Mouse (Mus musculus): Measurements from ENCODE around the gene Klhl6. TPM values are rescaled to one million over a fixed set of nuclear protein-coding genes. Genes with fewer than 3 reads are reported as not detected.

The Klhl6 gene
- polyA plus RNA-seq, 1 experiment from 2014 or later = 20.7 TPM

DNA sequence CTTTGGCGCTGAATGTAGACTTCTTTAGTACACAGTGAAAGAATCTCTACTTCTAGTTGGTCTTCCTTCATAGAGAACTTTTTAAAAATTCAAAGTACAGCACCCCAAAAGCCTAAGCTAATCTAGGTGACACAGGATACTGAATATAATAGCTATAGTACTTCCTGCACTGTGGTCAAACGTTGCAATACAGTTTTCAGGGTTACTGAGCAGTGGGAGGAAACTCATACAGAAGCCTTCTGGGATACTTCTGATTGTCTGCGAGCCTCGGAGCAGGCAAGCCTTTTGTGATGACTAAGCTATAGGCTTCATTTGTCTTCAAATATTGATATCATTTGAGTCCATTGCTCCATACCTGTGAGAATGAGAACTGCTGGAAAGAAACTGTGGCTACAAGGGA, 7.4 kb downstream of the Klhl6 start:
- H3K4me3 ChIP-seq (ENCODE audit: low read length) = no peak overlapping the region
- H3K36me3 ChIP-seq (ENCODE audit: insufficient read depth, low read length) = no peaks in the 10 kb centered on the region
- 78% methylated on average over 4 of the region's 4 CpGs for WGBS
- H3K9me3 ChIP-seq (ENCODE audit: low read length) = no peaks in the 10 kb centered on the region
- H3K9ac ChIP-seq (replicated peaks; ENCODE audit: low read length) = no peak overlapping the region
- H3K4me1 ChIP-seq (ENCODE audit: insufficient read depth, low read length) = 0 out of 2 replicates have a peak, but pooled peaks cover 6% of the 10 kb centered on the region
- no peak overlapping the region for H3K4me2 ChIP-seq (replicated peaks; ENCODE audit: low read depth, low read length)
- H3K27me3 ChIP-seq (ENCODE audit: insufficient read depth, low read length) = no peaks in the 10 kb centered on the region
- no peak for ATAC-seq (ENCODE audit: low FRiP score, low TSS enrichment)
- no peak overlapping the region for H3K27ac ChIP-seq (ENCODE audit: low read length)

DNA sequence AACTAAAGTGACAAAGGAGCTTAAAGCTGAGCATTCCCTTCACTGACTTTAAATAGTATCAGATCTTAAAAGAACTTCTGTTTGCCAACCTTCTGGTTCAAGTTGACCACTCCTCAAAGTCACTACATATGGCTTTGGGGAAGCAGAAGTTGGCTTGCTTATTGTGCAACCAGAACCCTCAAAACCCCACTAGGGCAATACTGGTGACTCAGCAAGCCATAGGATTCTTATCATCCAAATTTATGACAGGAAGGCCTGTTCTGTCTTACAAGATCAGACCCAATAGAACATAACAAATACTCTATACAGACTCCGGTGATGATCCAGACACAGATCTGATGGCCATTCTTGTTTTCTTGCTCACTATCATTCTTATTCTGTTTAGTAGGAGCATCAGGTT, 9.4 kb downstream of the Klhl6 start:
- Histone ChIP-seq H3K36me3 (ENCODE audit: insufficient read depth, low read length) (no peaks in the 10 kb centered on the region), H3K4me3 (ENCODE audit: low read length) (no peak overlapping the region), H3K4me1 (ENCODE audit: insufficient read depth, low read length) (0 out of 2 replicates have a peak, but pooled peaks cover 4% of the 10 kb centered on the region), H3K27me3 (ENCODE audit: insufficient read depth, low read length) (no peaks in the 10 kb centered on the region), H3K9me3 (ENCODE audit: low read length) (no peaks in the 10 kb centered on the region), H3K9ac (replicated peaks; ENCODE audit: low read length) (no peak overlapping the region), H3K4me2 (replicated peaks; ENCODE audit: low read depth, low read length) (no peak overlapping the region), H3K27ac (ENCODE audit: low read length) (no peak overlapping the region)
- WGBS = 88% methylated on average over 1 of the region's 1 CpGs
- ATAC-seq (ENCODE audit: low FRiP score, low TSS enrichment) = no peak

DNA sequence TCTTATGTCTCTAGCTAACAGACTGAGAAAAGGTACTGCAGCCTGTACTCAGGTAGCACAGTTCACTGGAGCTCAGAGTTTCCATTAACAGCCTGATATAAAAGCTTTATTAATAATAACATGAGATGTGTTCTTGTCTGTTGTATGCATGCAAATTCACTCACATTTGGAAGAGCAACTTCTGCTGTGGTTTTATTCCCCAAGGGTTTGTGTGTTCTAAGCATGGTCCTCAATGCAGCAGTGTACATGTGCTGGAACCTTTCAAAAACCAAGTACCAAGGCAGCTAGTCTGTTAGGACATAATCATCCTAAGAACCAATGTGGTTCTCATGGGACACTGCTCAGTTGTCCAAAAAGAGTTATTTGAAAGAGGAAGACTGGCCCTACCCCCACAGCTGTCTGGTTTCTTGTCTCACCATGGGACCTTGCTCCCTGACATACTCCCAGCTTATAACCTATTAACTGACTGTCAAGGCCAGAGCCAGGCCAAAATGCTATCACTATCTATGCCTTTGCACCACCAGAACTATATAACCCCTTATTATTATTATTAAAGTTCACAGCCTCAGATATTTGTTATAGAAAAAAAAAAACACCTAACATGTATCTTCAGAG, 10.0 kb downstream of the Klhl6 start:
- H3K9me3 ChIP-seq (ENCODE audit: low read length) = no peaks in the 10 kb centered on the region
- no peaks in the 10 kb centered on the region for H3K36me3 ChIP-seq (ENCODE audit: insufficient read depth, low read length)
- no peak overlapping the region for H3K27ac ChIP-seq (ENCODE audit: low read length)
- H3K4me3 ChIP-seq (ENCODE audit: low read length) = no peak overlapping the region
- 0 out of 2 replicates have a peak, but pooled peaks cover 4% of the 10 kb centered on the region for H3K4me1 ChIP-seq (ENCODE audit: insufficient read depth, low read length)
- H3K27me3 ChIP-seq (ENCODE audit: insufficient read depth, low read length) = no peaks in the 10 kb centered on the region
- ATAC-seq (ENCODE audit: low FRiP score, low TSS enrichment) = no peak
- H3K9ac ChIP-seq (replicated peaks; ENCODE audit: low read length) = no peak overlapping the region
- no peak overlapping the region for H3K4me2 ChIP-seq (replicated peaks; ENCODE audit: low read depth, low read length)

GRCm38 (mm10) chr16:19969506-19969905, 13.3 kb downstream of the Klhl6 start:
- no peak overlapping the region for H3K9ac ChIP-seq (replicated peaks; ENCODE audit: low read length)
- WGBS = 93% methylated on average over 5 of the region's 5 CpGs
- no peak for ATAC-seq (ENCODE audit: low FRiP score, low TSS enrichment)
- H3K27ac ChIP-seq (ENCODE audit: low read length) = no peak overlapping the region
- H3K36me3 ChIP-seq (ENCODE audit: insufficient read depth, low read length) = no peaks in the 10 kb centered on the region
- H3K4me2 ChIP-seq (replicated peaks; ENCODE audit: low read depth, low read length) = no peak overlapping the region
- no peaks in the 10 kb centered on the region for H3K27me3 ChIP-seq (ENCODE audit: insufficient read depth, low read length)
- H3K4me3 ChIP-seq (ENCODE audit: low read length) = no peak overlapping the region
- no peaks in the 10 kb centered on the region for H3K9me3 ChIP-seq (ENCODE audit: low read length)
- H3K4me1 ChIP-seq (ENCODE audit: insufficient read depth, low read length) = no peaks in the 10 kb centered on the region

- 91% methylated on average over 4 of the region's 4 CpGs for WGBS
Measured at GRCm38 (mm10) chr16:19968666-19969065, 14.2 kb downstream of the Klhl6 start.

DNA sequence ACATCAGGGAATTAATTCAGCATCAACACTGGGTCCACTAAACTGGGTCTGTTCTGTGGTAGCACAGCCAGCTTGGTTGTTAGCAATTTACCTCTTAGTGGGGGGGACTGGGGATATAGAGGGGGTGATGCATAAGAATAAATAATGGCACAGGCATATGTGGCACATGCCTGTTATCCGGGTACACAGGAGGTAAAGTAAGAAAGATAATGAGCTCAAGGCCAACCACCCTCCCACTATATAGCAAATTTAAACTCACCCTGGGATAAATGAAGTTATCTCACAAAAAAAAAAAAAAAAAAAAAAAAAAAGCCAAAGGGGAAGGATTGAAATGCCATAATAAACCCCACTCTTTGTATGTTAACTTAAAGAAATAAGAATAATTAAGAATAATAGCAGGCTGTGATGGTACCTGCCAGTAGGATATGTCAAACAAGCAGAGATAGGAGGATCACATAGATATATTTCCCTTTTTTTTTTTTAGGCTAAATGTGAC, 14.9 kb downstream of the Klhl6 start:
- ATAC-seq (ENCODE audit: low FRiP score, low TSS enrichment) = no peak
- Histone ChIP-seq H3K27ac (ENCODE audit: low read length) (no peak overlapping the region), H3K36me3 (ENCODE audit: insufficient read depth, low read length) (no peaks in the 10 kb centered on the region), H3K9me3 (ENCODE audit: low read length) (no peaks in the 10 kb centered on the region), H3K4me3 (ENCODE audit: low read length) (no peak overlapping the region), H3K9ac (replicated peaks; ENCODE audit: low read length) (no peak overlapping the region), H3K4me2 (replicated peaks; ENCODE audit: low read depth, low read length) (no peak overlapping the region), H3K4me1 (ENCODE audit: insufficient read depth, low read length) (no peaks in the 10 kb centered on the region), H3K27me3 (ENCODE audit: insufficient read depth, low read length) (no peaks in the 10 kb centered on the region)
- 89% methylated on average over 1 of the region's 1 CpGs for WGBS

More at GRCm38 (mm10) chr16:19968666-19969065, 14.2 kb downstream of the Klhl6 start:
- no peaks in the 10 kb centered on the region for H3K27me3 ChIP-seq (ENCODE audit: insufficient read depth, low read length)
- no peak overlapping the region for H3K27ac ChIP-seq (ENCODE audit: low read length)
- no peaks in the 10 kb centered on the region for H3K4me1 ChIP-seq (ENCODE audit: insufficient read depth, low read length)
- ATAC-seq (ENCODE audit: low FRiP score, low TSS enrichment) = no peak
- H3K9me3 ChIP-seq (ENCODE audit: low read length) = no peaks in the 10 kb centered on the region
- H3K9ac ChIP-seq (replicated peaks; ENCODE audit: low read length) = no peak overlapping the region
- H3K4me3 ChIP-seq (ENCODE audit: low read length) = no peak overlapping the region
- no peak overlapping the region for H3K4me2 ChIP-seq (replicated peaks; ENCODE audit: low read depth, low read length)
- no peaks in the 10 kb centered on the region for H3K36me3 ChIP-seq (ENCODE audit: insufficient read depth, low read length)

- ATAC-seq (ENCODE audit: low FRiP score, low TSS enrichment) = no peak
- Histone ChIP-seq H3K4me3 (ENCODE audit: low read length) (no peak overlapping the region), H3K4me2 (replicated peaks; ENCODE audit: low read depth, low read length) (no peak overlapping the region), H3K9me3 (ENCODE audit: low read length) (no peaks in the 10 kb centered on the region), H3K36me3 (ENCODE audit: insufficient read depth, low read length) (no peaks in the 10 kb centered on the region), H3K27ac (ENCODE audit: low read length) (no peak overlapping the region), H3K4me1 (ENCODE audit: insufficient read depth, low read length) (no peaks in the 10 kb centered on the region), H3K27me3 (ENCODE audit: insufficient read depth, low read length) (no peaks in the 10 kb centered on the region), H3K9ac (replicated peaks; ENCODE audit: low read length) (no peak overlapping the region)
Measured at GRCm38 (mm10) chr16:19966976-19967375, 15.9 kb downstream of the Klhl6 start.

- Histone ChIP-seq H3K4me3 (ENCODE audit: low read length) (no peak overlapping the region), H3K27me3 (ENCODE audit: insufficient read depth, low read length) (no peaks in the 10 kb centered on the region), H3K4me2 (replicated peaks; ENCODE audit: low read depth, low read length) (no peak overlapping the region), H3K27ac (ENCODE audit: low read length) (no peak overlapping the region), H3K36me3 (ENCODE audit: insufficient read depth, low read length) (no peaks in the 10 kb centered on the region), H3K4me1 (ENCODE audit: insufficient read depth, low read length) (no peaks in the 10 kb centered on the region), H3K9me3 (ENCODE audit: low read length) (no peaks in the 10 kb centered on the region), H3K9ac (replicated peaks; ENCODE audit: low read length) (no peak overlapping the region)
- WGBS = 82% methylated on average over 1 of the region's 1 CpGs
- ATAC-seq (ENCODE audit: low FRiP score, low TSS enrichment) = no peak
Measured at GRCm38 (mm10) chr16:19966437-19966836, 16.4 kb downstream of the Klhl6 start.

DNA sequence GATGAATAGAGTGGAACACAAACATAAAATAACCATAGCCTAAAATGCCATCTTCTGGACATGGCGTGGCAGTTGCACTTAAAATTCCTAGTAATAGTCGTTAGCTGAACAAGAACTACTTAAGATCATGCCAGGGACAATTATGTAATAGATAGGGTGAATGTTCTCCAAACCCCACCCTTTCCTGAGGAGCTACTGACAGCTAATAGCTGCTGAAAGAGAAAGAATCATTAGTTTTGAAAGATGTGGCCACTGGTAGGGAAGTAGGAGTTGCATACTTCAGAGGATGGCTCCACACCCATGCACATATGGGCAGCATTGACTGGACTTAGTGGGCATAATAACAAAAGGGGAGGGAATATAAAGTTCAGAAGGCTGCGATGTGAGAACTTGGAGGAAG, 19.9 kb downstream of the Klhl6 start:
- Histone ChIP-seq H3K36me3 (ENCODE audit: insufficient read depth, low read length) (no peaks in the 10 kb centered on the region), H3K4me1 (ENCODE audit: insufficient read depth, low read length) (no peaks in the 10 kb centered on the region), H3K4me3 (ENCODE audit: low read length) (no peak overlapping the region), H3K4me2 (replicated peaks; ENCODE audit: low read depth, low read length) (no peak overlapping the region), H3K27ac (ENCODE audit: low read length) (no peak overlapping the region), H3K9me3 (ENCODE audit: low read length) (no peaks in the 10 kb centered on the region), H3K9ac (replicated peaks; ENCODE audit: low read length) (no peak overlapping the region), H3K27me3 (ENCODE audit: insufficient read depth, low read length) (no peaks in the 10 kb centered on the region)
- 84% methylated on average over 3 of the region's 3 CpGs for WGBS
- ATAC-seq (ENCODE audit: low FRiP score, low TSS enrichment) = no peak

DNA sequence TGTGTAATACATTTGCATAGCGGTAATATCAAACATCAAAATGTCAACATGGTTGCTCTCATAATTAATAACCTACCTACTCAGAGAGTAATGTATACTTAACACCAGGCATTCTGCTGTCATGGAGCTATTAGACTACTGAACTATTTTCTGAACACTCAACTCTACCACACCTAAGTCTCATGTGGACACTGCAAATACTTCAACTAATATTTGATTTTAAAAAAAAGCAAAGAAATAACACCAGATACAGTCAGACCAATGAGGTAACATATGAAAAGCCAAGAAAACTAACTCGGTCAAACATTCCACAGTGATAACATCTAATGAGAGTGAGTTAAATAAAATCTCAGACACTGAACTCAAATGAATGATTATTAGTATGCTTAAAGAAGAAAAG, 21.8 kb downstream of the Klhl6 start:
- no peaks in the 10 kb centered on the region for H3K27me3 ChIP-seq (ENCODE audit: insufficient read depth, low read length)
- ATAC-seq (ENCODE audit: low FRiP score, low TSS enrichment) = no peak
- H3K9me3 ChIP-seq (ENCODE audit: low read length) = no peaks in the 10 kb centered on the region
- H3K4me2 ChIP-seq (replicated peaks; ENCODE audit: low read depth, low read length) = no peak overlapping the region
- H3K4me1 ChIP-seq (ENCODE audit: insufficient read depth, low read length) = no peaks in the 10 kb centered on the region
- H3K36me3 ChIP-seq (ENCODE audit: insufficient read depth, low read length) = no peaks in the 10 kb centered on the region
- no peak overlapping the region for H3K27ac ChIP-seq (ENCODE audit: low read length)
- no peak overlapping the region for H3K9ac ChIP-seq (replicated peaks; ENCODE audit: low read length)
- 88% methylated on average over 2 of the region's 2 CpGs for WGBS
- no peak overlapping the region for H3K4me3 ChIP-seq (ENCODE audit: low read length)

Data from kidney, embryonic 16.5 days (tissue).